Mouse (Mus musculus) lung, postnatal 36 days (tissue): ENCODE measurements around the gene Erich6b.

Experiments
- DNase-seq: peaks from one replicate; pipeline ENCODE4 v3.0.0; 2022; ENCODE audit warnings: mixed read lengths

Gene Erich6b

GRCm38 (mm10) chr14:75708986-75709385 lies 66.9 kb downstream of the Erich6b start:
- no peak for DNase-seq

GRCm38 (mm10) chr14:75711731-75712130 lies 69.7 kb downstream of the Erich6b start:
- no peak for DNase-seq

- DNase-seq = no peak
These were observed 70.6 kb downstream of the Erich6b start for GRCm38 (mm10) chr14:75712687-75713086.

GRCm38 (mm10) chr14:75713661-75714060 lies 71.6 kb downstream of the Erich6b start:
- DNase-seq = no peak

- no peak for DNase-seq
These were observed 74.4 kb downstream of the Erich6b start for GRCm38 (mm10) chr14:75716410-75716809.
